Mouse (Mus musculus) midbrain, postnatal 0 days (tissue): Measurements from ENCODE around the gene Irf8. TPM values are rescaled to one million over a fixed set of nuclear protein-coding genes. Genes with fewer than 3 reads are reported as not detected.
A peak's percentile ranks its signal among the peaks of the same experiment; 100 is the strongest.

ENCODE experiments used
- ATAC-seq: fragments of 200-750 bp; cut with Nextera tagmentation; 2 replicates; pipeline ENCODE4 v1.8.0; 2017; ENCODE audit warnings: moderate number of reproducible peaks, mild to moderate bottlenecking, moderate TSS enrichment, moderate library complexity; ENCODE audit not compliant: low FRiP score
- DNase-seq: peaks from one replicate; pipeline ENCODE4 v3.0.0-alpha.2; 2015; ENCODE audit warnings: low spot score
- H3K27ac ChIP-seq: fragments of 300-500 bp; sonication (generic); 2 replicates; pipeline ENCODE4 v1.5.1; 2014; ENCODE audit warnings: low read depth, mild to moderate bottlenecking, low read length, mixed read lengths
- H3K27me3 ChIP-seq: fragments of 300-500 bp; sonication (generic); 2 replicates; pipeline ENCODE4 v1.6.1; 2014; ENCODE audit warnings: low read length, control low read depth, mixed read lengths; ENCODE audit not compliant: insufficient read depth
- H3K36me3 ChIP-seq: fragments of 300-500 bp; sonication (generic); 2 replicates; pipeline ENCODE4 v1.6.1; 2014; ENCODE audit warnings: low read length, control low read depth, mixed read lengths; ENCODE audit not compliant: insufficient read depth
- H3K4me1 ChIP-seq: fragments of 300-500 bp; sonication (generic); 2 replicates; pipeline ENCODE4 v1.6.1; 2014; ENCODE audit warnings: mild to moderate bottlenecking, control low read depth, antibody characterized with exemption, low read length, mixed read lengths; ENCODE audit not compliant: insufficient read depth
- H3K4me2 ChIP-seq: fragments of 300-500 bp; sonication (generic); 2 replicates; pipeline ENCODE4 v1.6.1; 2014; ENCODE audit warnings: low read depth, mild to moderate bottlenecking, low read length, mixed read lengths; ENCODE audit not compliant: poor library complexity, severe bottlenecking
- H3K4me3 ChIP-seq: fragments of 300-500 bp; sonication (generic); 2 replicates; pipeline ENCODE4 v1.5.1; 2014; ENCODE audit warnings: low read depth, mild to moderate bottlenecking, low read length, moderate library complexity
- H3K9ac ChIP-seq: fragments of 300-500 bp; sonication (generic); replicated peaks from 2 replicates; pipeline ENCODE4 v1.6.1; 2014; ENCODE audit warnings: mild to moderate bottlenecking, low read length, moderate library complexity, mixed read lengths; ENCODE audit not compliant: poor library complexity, severe bottlenecking
- H3K9me3 ChIP-seq: fragments of 300-500 bp; sonication (generic); 2 replicates; pipeline ENCODE4 v1.6.1; 2016; ENCODE audit warnings: low read length, control low read depth
- CTCF ChIP-seq: IDR thresholded peaks from 2 replicates; pipeline ENCODE4 v1.5.1; 2016; ENCODE audit warnings: antibody characterized with exemption, mild to moderate bottlenecking
- WGBS: fragments of 180-500 bp; shearing (Covaris S2); extraction: QIAGEN DNeasy Blood & Tissue Kit; methylation state at CpG from one replicate; pipeline ENCODE4 v1.1.7; 2014; 5-methylcytosine and 5-hydroxymethylcytosine counted together
- polyA plus RNA-seq: library from polyadenylated mRNA; unstranded; fragments of >200 nt; fragmentation: Nextera tagmentation; extraction: Ambion mirVana; gene quantifications from 2 replicates; pipeline ENCODE4 v1.2.1, GENCODE M21; 2015
- total RNA-seq: library from RNA; depleted of rRNA; stranded (reverse); fragments of >200 nt; gene quantifications from 2 replicates; pipeline ENCODE4 v1.2.3, GENCODE M21; 2014

Irf8 gene
- total and polyA plus RNA-seq, 2 experiments from 2014 or later = 3.2 to 5.0 TPM

- Histone ChIP-seq H3K36me3 (no peaks in the 10 kb centered on the region), H3K9me3 (no peaks in the 10 kb centered on the region), H3K9ac (no peak overlapping the region), H3K4me2 (no peak overlapping the region), H3K4me1 (no peaks in the 10 kb centered on the region), H3K27ac (no peak overlapping the region), H3K4me3 (no peak overlapping the region), H3K27me3 (no peaks in the 10 kb centered on the region)
- TF ChIP-seq CTCF = no peak
- DNase-seq (no peak), ATAC-seq (no peak)
- WGBS = 85% methylated on average over 9 of the region's 9 CpGs
Observed at GRCm38 (mm10) chr8:120750616-120751015, 14.5 kb downstream of the Irf8 start.

- Histone ChIP-seq H3K4me2 (no peak overlapping the region), H3K4me1 (no peaks in the 10 kb centered on the region), H3K9me3 (no peaks in the 10 kb centered on the region), H3K4me3 (no peak overlapping the region), H3K36me3 (no peaks in the 10 kb centered on the region), H3K27ac (no peak overlapping the region), H3K27me3 (no peaks in the 10 kb centered on the region), H3K9ac (no peak overlapping the region)
- no peak for DNase-seq
- ATAC-seq = no peak
- WGBS = 81% methylated on average over 21 of the region's 21 CpGs
- TF ChIP-seq CTCF = no peak
Observed at GRCm38 (mm10) chr8:120751226-120752081, 15.3 kb downstream of the Irf8 start.

- Histone ChIP-seq H3K9me3 (no peaks in the 10 kb centered on the region), H3K36me3 (no peaks in the 10 kb centered on the region), H3K27ac (no peak overlapping the region), H3K4me2 (no peak overlapping the region), H3K27me3 (no peaks in the 10 kb centered on the region), H3K4me3 (no peak overlapping the region), H3K9ac (no peak overlapping the region), H3K4me1 (no peaks in the 10 kb centered on the region)
- 28% methylated on average over 12 of the region's 12 CpGs for WGBS
- TF ChIP-seq CTCF = no peak
- ATAC-seq (no peak), DNase-seq (peak; percentile 6)
Observed at GRCm38 (mm10) chr8:120752082-120752452, 15.9 kb downstream of the Irf8 start.

GRCm38 (mm10) chr8:120753476-120753875 is 17.3 kb downstream of the Irf8 start:
- DNase-seq = no peak
- TF ChIP-seq CTCF = no peak
- ATAC-seq = no peak
- H3K9me3 ChIP-seq = no peaks in the 10 kb centered on the region
- no peaks in the 10 kb centered on the region for H3K27me3 ChIP-seq
- H3K9ac ChIP-seq = no peak overlapping the region
- 96% methylated on average over 22 of the region's 22 CpGs for WGBS
- H3K4me3 ChIP-seq = no peak overlapping the region
- no peak overlapping the region for H3K4me2 ChIP-seq
- H3K4me1 ChIP-seq = no peaks in the 10 kb centered on the region
- H3K36me3 ChIP-seq = no peaks in the 10 kb centered on the region
- H3K27ac ChIP-seq = no peak overlapping the region

GRCm38 (mm10) chr8:120755306-120756297 is 19.4 kb downstream of the Irf8 start:
- no peaks in the 10 kb centered on the region for H3K36me3 ChIP-seq
- H3K9me3 ChIP-seq = no peaks in the 10 kb centered on the region
- no peaks in the 10 kb centered on the region for H3K27me3 ChIP-seq
- no peak overlapping the region for H3K4me2 ChIP-seq
- WGBS = 58% methylated on average over 19 of the region's 19 CpGs
- H3K4me3 ChIP-seq = no peak overlapping the region
- no peak overlapping the region for H3K27ac ChIP-seq
- no peak for TF ChIP-seq CTCF
- ATAC-seq (no peak), DNase-seq (no peak)
- no peaks in the 10 kb centered on the region for H3K4me1 ChIP-seq
- H3K9ac ChIP-seq = no peak overlapping the region
